Mouse (Mus musculus) spleen, adult 2 months (tissue): ENCODE results near the gene Cym.

Experiments
- CTCF ChIP-seq: fragments of 200-500 bp; IDR thresholded peaks from 2 replicates; pipeline ENCODE4 v1.5.1; 2011; ENCODE audit warnings: mild to moderate bottlenecking, inconsistent platforms; ENCODE audit not compliant: insufficient read depth, insufficient read length, insufficient replicate concordance; ENCODE audit errors: extremely low read depth
- POLR2A ChIP-seq: fragments of 200-500 bp; IDR thresholded peaks from 2 replicates; pipeline ENCODE4 v1.6.1; 2011; ENCODE audit warnings: low read depth, low read length, inconsistent platforms

DNA sequence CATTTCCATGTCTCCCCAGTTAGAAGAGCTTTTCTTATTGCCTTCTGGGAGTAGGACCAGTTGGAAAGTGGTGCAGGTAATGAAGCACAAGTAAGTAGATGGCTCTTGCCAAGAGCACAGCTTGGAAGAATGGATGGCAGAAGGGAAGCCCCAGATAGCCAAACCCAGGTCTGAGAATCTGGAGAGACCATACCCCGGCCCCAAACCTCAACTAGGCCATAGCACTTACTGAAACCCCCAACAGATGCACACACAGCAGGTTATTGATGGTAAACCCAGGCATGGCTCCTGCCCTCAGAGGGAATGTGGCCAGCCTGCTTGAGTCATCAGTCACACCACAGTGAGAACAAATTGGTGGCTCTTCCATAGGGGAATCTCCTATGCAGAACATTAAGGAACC is 49.0 kb downstream of the Cym start:
- TF ChIP-seq CTCF, result no peak
- no peak for TF ChIP-seq POLR2A
